Comparison of ENCODE assay signal across 9 mouse cellular contexts in the genomic region with DNA sequence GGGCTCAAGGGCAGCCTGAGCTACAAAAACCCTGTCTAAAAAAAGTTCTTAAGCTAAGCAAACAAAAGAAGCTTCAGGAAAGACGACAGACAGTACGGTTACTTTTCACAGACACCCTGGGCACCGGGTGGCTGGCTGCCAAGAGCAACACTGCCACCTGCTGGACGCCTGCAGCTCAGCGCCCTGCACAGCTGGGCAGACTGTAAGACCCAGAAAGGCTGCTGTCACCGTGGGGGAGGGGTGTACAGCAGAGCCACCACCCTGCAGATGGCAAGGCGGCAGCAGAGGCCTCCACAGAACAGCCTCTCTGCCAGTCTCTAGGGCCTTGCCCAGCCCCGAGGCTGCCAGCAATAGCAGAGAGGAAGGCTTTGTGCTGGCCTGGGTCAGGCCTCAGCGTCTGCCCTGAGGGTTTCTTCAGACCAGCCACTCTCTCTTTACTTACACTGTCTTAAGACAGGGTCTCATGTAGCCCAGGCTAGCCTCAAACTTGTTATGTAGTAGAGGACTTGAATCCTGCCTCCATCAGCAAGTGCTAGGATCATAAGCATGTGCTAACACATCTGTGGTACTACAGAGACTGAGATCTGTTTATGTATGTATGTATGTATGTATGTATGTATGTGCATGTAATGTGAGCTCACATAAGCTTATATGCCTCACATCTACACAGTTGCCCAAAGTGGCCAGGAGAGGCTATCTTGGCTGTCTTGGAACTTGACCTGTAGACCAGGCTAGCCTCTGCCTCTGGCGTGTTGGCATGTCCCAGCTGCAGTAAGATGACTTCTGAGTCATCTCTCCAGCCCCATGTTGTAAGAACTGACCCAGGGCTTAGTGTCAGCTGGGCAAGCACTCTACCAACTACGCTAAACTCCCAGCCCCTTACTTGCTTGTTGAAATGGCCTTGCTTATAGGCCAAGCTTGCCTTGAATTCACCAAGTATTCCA. TPM values are rescaled to one million over a fixed set of nuclear protein-coding genes. Genes with fewer than 3 reads are reported as not detected.
A peak's percentile ranks its signal among the peaks of the same experiment; 100 is the strongest.
DNase-seq lines count a peak whose midpoint lies in the region; ATAC-seq and TF ChIP-seq lines count a peak whose summit lies in the region.
"Had no signal": no experiment of that assay in that cellular context is flagged by ENCODE, and none has a peak within 500 bp of the region (broad histone marks: within the 10 kb centered on the region; RNA-seq: fewer than 3 reads in every experiment).

No protein-coding gene starts in this region.

- peak; percentile 66 for DNase-seq in c-Kit-positive CD71-positive TER-119-positive erythroid progenitor cells, embryonic 14.5 days (ENCODE audit: low spot score)
- peak; percentile 90 to 96 for DNase-seq in heart, postnatal 14 days
- DNase-seq in layer of hippocampus, adult 11-12 months (ENCODE audit: low spot score): peak; percentile 91
- peak; percentile 86 for DNase-seq in stomach, postnatal 0 days (ENCODE audit: low spot score)

- H3K27ac ChIP-seq in forebrain, embryonic 12.5 days: peak overlapping the region; percentile 53
- no peak overlapping the region for H3K27ac ChIP-seq in liver, embryonic 16.5 days (ENCODE audit: low read length)
- peak overlapping the region; percentile 59 for H3K27ac ChIP-seq in neural tube, embryonic 13.5 days (replicated peaks)
- no peak overlapping the region for H3K27ac ChIP-seq in stomach, postnatal 0 days (replicated peaks)
- H3K27ac ChIP-seq: heart, embryonic 15.5 days had no signal

- peak; percentile 80 for ATAC-seq in forebrain, embryonic 12.5 days (ENCODE audit: low FRiP score)
- peak; percentile 33; the same call in 1 of the 2 replicates for ATAC-seq in liver, embryonic 16.5 days (ENCODE audit: low read depth)
- ATAC-seq in neural tube, embryonic 13.5 days (ENCODE audit: low read depth): peak; percentile 80
- peak; percentile 58 for ATAC-seq in stomach, postnatal 0 days (ENCODE audit: low FRiP score, low TSS enrichment)

- TF ChIP-seq CTCF in E14TG2a.4 (conservative IDR thresholded peaks at IDR 0.05; ENCODE audit: low read length): peak; percentile 90
- peak; percentile 96 for TF ChIP-seq CTCF in stomach, postnatal 0 days (IDR thresholded peaks at IDR 0.05; ENCODE audit: low read depth)

- H3K4me3 ChIP-seq in E14TG2a.4 (replicated peaks; ENCODE audit: low read length): no peak overlapping the region
- H3K4me3 ChIP-seq in forebrain, embryonic 12.5 days (replicated peaks): no peak overlapping the region
- H3K4me3 ChIP-seq in liver, embryonic 16.5 days (ENCODE audit: low read depth, low read length): no peak overlapping the region
- H3K4me3 ChIP-seq in neural tube, embryonic 13.5 days: no peak overlapping the region
- H3K4me3 ChIP-seq in stomach, postnatal 0 days (ENCODE audit: low read depth, low read length): no peak overlapping the region
- H3K4me3 ChIP-seq: heart, embryonic 15.5 days had no signal

- H3K4me1 ChIP-seq in E14TG2a.4 (replicated peaks; ENCODE audit: low read depth, low read length): peaks cover 55% of the 10 kb centered on the region
- H3K4me1 ChIP-seq in forebrain, embryonic 12.5 days: peaks cover 31% of the 10 kb centered on the region
- H3K4me1 ChIP-seq in liver, embryonic 16.5 days (ENCODE audit: control insufficient read depth, low read depth, low read length): peaks cover 6% of the 10 kb centered on the region
- peaks cover 59% of the 10 kb centered on the region for H3K4me1 ChIP-seq in neural tube, embryonic 13.5 days (replicated peaks)
- H3K4me1 ChIP-seq in stomach, postnatal 0 days (replicated peaks; ENCODE audit: control insufficient read depth, insufficient read depth): no peaks in the 10 kb centered on the region

- H3K27me3 ChIP-seq in E14TG2a.4 (ENCODE audit: insufficient read depth, low read length): no peaks in the 10 kb centered on the region
- no peaks in the 10 kb centered on the region for H3K27me3 ChIP-seq in forebrain, embryonic 12.5 days
- no peaks in the 10 kb centered on the region for H3K27me3 ChIP-seq in liver, embryonic 16.5 days (ENCODE audit: control insufficient read depth, insufficient read depth, low read depth, low read length)
- H3K27me3 ChIP-seq in neural tube, embryonic 13.5 days: no peaks in the 10 kb centered on the region
- H3K27me3 ChIP-seq in stomach, postnatal 0 days (ENCODE audit: control insufficient read depth, insufficient read depth, low read length): no peaks in the 10 kb centered on the region
- H3K27me3 ChIP-seq: heart, embryonic 15.5 days had no signal

- peaks cover 88% of the 10 kb centered on the region for H3K36me3 ChIP-seq in E14TG2a.4 (ENCODE audit: insufficient read depth, low read length)
- H3K36me3 ChIP-seq in forebrain, embryonic 12.5 days (replicated peaks): peaks cover 67% of the 10 kb centered on the region
- no peaks in the 10 kb centered on the region for H3K36me3 ChIP-seq in liver, embryonic 16.5 days (ENCODE audit: control insufficient read depth, insufficient read depth)
- H3K36me3 ChIP-seq in neural tube, embryonic 13.5 days: peaks cover 48% of the 10 kb centered on the region
- H3K36me3 ChIP-seq in stomach, postnatal 0 days (ENCODE audit: control insufficient read depth, insufficient read depth, low read length): peaks cover 6% of the 10 kb centered on the region

- no peak for TF ChIP-seq EP300 in stomach, postnatal 0 days (optimal IDR thresholded peaks at IDR 0.05)

- intact Hi-C loops in heart, postnatal 14 days (cut with DNase I): loop anchor here (1.0 to 2.0 kb wide), 4 partner anchors 107 to 189 kb away; no protein-coding TSS in a partner anchor

- no peak overlapping the region for H3K9ac ChIP-seq in forebrain, embryonic 12.5 days
- no peak overlapping the region for H3K9ac ChIP-seq in liver, embryonic 16.5 days (ENCODE audit: low read depth, low read length)
- H3K9ac ChIP-seq in neural tube, embryonic 13.5 days: no peak overlapping the region
- no peak overlapping the region for H3K9ac ChIP-seq in stomach, postnatal 0 days (ENCODE audit: low read length)
- H3K9ac ChIP-seq: heart, embryonic 15.5 days had no signal

- no peak overlapping the region for H3K4me2 ChIP-seq in forebrain, embryonic 12.5 days
- H3K4me2 ChIP-seq in liver, embryonic 16.5 days (ENCODE audit: low read depth, low read length): no peak overlapping the region
- no peak overlapping the region for H3K4me2 ChIP-seq in neural tube, embryonic 13.5 days
- H3K4me2 ChIP-seq in stomach, postnatal 0 days (replicated peaks; ENCODE audit: low read depth): no peak overlapping the region
- H3K4me2 ChIP-seq: heart, embryonic 15.5 days had no signal

- WGBS in forebrain, embryonic 12.5 days: 32% methylated on average over 11 of the region's 11 CpGs
- 26% methylated on average over 11 of the region's 11 CpGs for WGBS in liver, embryonic 16.5 days (ENCODE audit: insufficient replicate concordance)
- WGBS in neural tube, embryonic 13.5 days: 22% methylated on average over 11 of the region's 11 CpGs
- WGBS in stomach, postnatal 0 days: 26% methylated on average over 11 of the region's 11 CpGs

- H3K9me3 ChIP-seq in E14TG2a.4 (ENCODE audit: low read length): no peaks in the 10 kb centered on the region
- H3K9me3 ChIP-seq in forebrain, embryonic 12.5 days: no peaks in the 10 kb centered on the region
- no peaks in the 10 kb centered on the region for H3K9me3 ChIP-seq in liver, embryonic 16.5 days (replicated peaks; ENCODE audit: control insufficient read depth, low read length)
- H3K9me3 ChIP-seq in neural tube, embryonic 13.5 days: no peaks in the 10 kb centered on the region
- H3K9me3 ChIP-seq in stomach, postnatal 0 days (ENCODE audit: control insufficient read depth, low read length): no peaks in the 10 kb centered on the region
- H3K9me3 ChIP-seq: heart, embryonic 15.5 days had no signal

RNA-seq across cellular contexts. Expression of a gene that starts 17.6 kb away (rescaled TPM):
- polyA plus RNA-seq in forebrain, embryonic 12.5 days (2016; fragmentation: Nextera tagmentation; extraction: Ambion mirVana): 24.0 and 24.6 TPM in 2 replicates
- 1 to 10 TPM; 7.1 to 7.7 TPM for total RNA-seq in heart, postnatal 14 days (2021)
- 2.7 TPM in 2 replicates for polyA plus RNA-seq in liver, embryonic 16.5 days (2015; fragmentation: Nextera tagmentation; extraction: Ambion mirVana)
- 25.5 and 28.2 TPM in 2 replicates for polyA plus RNA-seq in neural tube, embryonic 13.5 days (2015; fragmentation: Nextera tagmentation; extraction: Ambion mirVana)
- polyA plus RNA-seq in stomach, postnatal 0 days (2015; fragmentation: Nextera tagmentation; extraction: Ambion mirVana): 5.0 and 5.3 TPM in 2 replicates

RNA-seq across cellular contexts. Expression of a gene that starts 28.9 kb away (rescaled TPM):
- 12,389 and 14,301 TPM in 2 replicates for polyA plus RNA-seq in forebrain, embryonic 12.5 days (2016; fragmentation: Nextera tagmentation; extraction: Ambion mirVana)
- total RNA-seq in heart, postnatal 14 days (2021): 1,000 to 10,000 TPM; 1,025 to 1,358 TPM
- polyA plus RNA-seq in liver, embryonic 16.5 days (2015; fragmentation: Nextera tagmentation; extraction: Ambion mirVana): 6,197 and 6,568 TPM in 2 replicates
- polyA plus RNA-seq in neural tube, embryonic 13.5 days (2015; fragmentation: Nextera tagmentation; extraction: Ambion mirVana): 15,088 and 16,772 TPM in 2 replicates
- polyA plus RNA-seq in stomach, postnatal 0 days (2015; fragmentation: Nextera tagmentation; extraction: Ambion mirVana): 14,823 and 16,187 TPM in 2 replicates

Comparison
In these comparisons a context has a peak if more than half of its experiments do, and no peak if none do; other contexts are left out.
1. H3K27ac ChIP-seq: peak in forebrain, embryonic 12.5 days (single experiment) and neural tube, embryonic 13.5 days (single experiment); none in liver, embryonic 16.5 days (single experiment) and stomach, postnatal 0 days (single experiment).
2. Peak in every context shown above with its lines, with median percentiles within 50 percentile points of each other: DNase-seq and ATAC-seq.